Mouse (Mus musculus) hindbrain, embryonic 13.5 days (tissue): ENCODE data around the gene Erc2. TPM values are rescaled to one million over a fixed set of nuclear protein-coding genes. Genes with fewer than 3 reads are reported as not detected.

Experiments used
- ATAC-seq: fragments of 200-750 bp; cut with Nextera tagmentation; 2 replicates; pipeline ENCODE4 v1.8.0; 2017; ENCODE audit warnings: moderate TSS enrichment; ENCODE audit not compliant: low FRiP score
- H3K27ac ChIP-seq: fragments of 300-500 bp; sonication (generic); 2 replicates; pipeline ENCODE4 v1.5.1; 2015; ENCODE audit warnings: inconsistent platforms, mild to moderate bottlenecking, moderate library complexity
- H3K27me3 ChIP-seq: fragments of 300-500 bp; sonication (generic); 2 replicates; pipeline ENCODE4 v1.6.1; 2015; ENCODE audit warnings: mild to moderate bottlenecking, inconsistent platforms
- H3K36me3 ChIP-seq: fragments of 300-500 bp; sonication (generic); 2 replicates; pipeline ENCODE4 v1.6.1; 2015; ENCODE audit warnings: mild to moderate bottlenecking, inconsistent platforms
- H3K4me1 ChIP-seq: fragments of 300-500 bp; sonication (generic); replicated peaks from 2 replicates; pipeline ENCODE4 v1.6.1; 2015; ENCODE audit warnings: inconsistent platforms
- H3K4me2 ChIP-seq: fragments of 300-500 bp; sonication (generic); 2 replicates; pipeline ENCODE4 v1.6.1; 2015; ENCODE audit warnings: inconsistent platforms, mild to moderate bottlenecking, moderate library complexity
- H3K4me3 ChIP-seq: fragments of 300-500 bp; sonication (generic); 2 replicates; pipeline ENCODE4 v1.5.1; 2015; ENCODE audit warnings: mild to moderate bottlenecking, inconsistent platforms
- H3K9ac ChIP-seq: fragments of 300-500 bp; sonication (generic); 2 replicates; pipeline ENCODE4 v1.6.1; 2015; ENCODE audit warnings: mild to moderate bottlenecking, inconsistent platforms
- H3K9me3 ChIP-seq: fragments of 300-500 bp; sonication (generic); 2 replicates; pipeline ENCODE4 v1.6.1; 2016; ENCODE audit warnings: inconsistent platforms
- WGBS: fragments of 180-500 bp; shearing (Covaris S2); methylation state at CpG from one replicate; pipeline ENCODE4 v1.1.7; 2015; 5-methylcytosine and 5-hydroxymethylcytosine counted together
- polyA plus RNA-seq: library from polyadenylated mRNA; unstranded; fragments of >200 nt; fragmentation: Nextera tagmentation; extraction: Ambion mirVana; gene quantifications from 2 replicates; pipeline ENCODE4 v1.2.1, GENCODE M21; 2015

Gene Erc2
- polyA plus RNA-seq, 1 experiment from 2014 or later = 79.8 TPM

- Histone ChIP-seq H3K27ac (no peak overlapping the region), H3K27me3 (no peaks in the 10 kb centered on the region)
- ATAC-seq = no peak
Measured at GRCm38 (mm10) chr14:28192711-28193364, 570.6 kb downstream of the Erc2 start.

DNA sequence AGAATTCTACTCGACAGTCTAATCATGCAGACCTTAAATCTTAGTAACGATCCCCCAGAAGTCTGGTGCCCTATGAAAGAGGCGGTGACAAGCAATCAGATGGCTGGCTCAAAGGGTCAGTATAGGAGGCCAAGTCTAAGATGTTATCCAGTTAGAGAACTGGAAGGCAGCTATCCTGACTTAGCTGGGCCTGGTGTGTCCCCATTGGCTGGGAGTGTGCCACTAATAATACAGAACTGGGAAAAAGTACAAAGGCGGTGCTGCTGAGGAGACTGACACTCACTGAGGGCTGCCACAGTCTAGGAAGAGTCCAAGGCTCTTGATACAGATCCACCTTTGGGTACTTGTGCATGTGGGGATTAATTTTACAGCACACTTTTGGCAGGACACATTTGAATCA lies 581.6 kb downstream of the Erc2 start:
- Histone ChIP-seq H3K27me3 (no peaks in the 10 kb centered on the region), H3K4me3 (no peak overlapping the region), H3K4me1 (no peaks in the 10 kb centered on the region), H3K9me3 (no peaks in the 10 kb centered on the region), H3K9ac (no peak overlapping the region), H3K4me2 (no peak overlapping the region), H3K36me3 (no peaks in the 10 kb centered on the region), H3K27ac (no peak overlapping the region)
- ATAC-seq = no peak
- WGBS = 77% methylated on average over 4 of the region's 4 CpGs

More at GRCm38 (mm10) chr14:28192711-28193364, 570.6 kb downstream of the Erc2 start:
- Histone ChIP-seq H3K4me3 (no peak overlapping the region), H3K9ac (no peak overlapping the region), H3K4me2 (no peak overlapping the region), H3K36me3 (no peaks in the 10 kb centered on the region), H3K4me1 (no peaks in the 10 kb centered on the region), H3K9me3 (no peaks in the 10 kb centered on the region)
- WGBS = 80% methylated on average over 8 of the region's 8 CpGs

- H3K4me2 ChIP-seq = no peak overlapping the region
- no peaks in the 10 kb centered on the region for H3K36me3 ChIP-seq
- no peak overlapping the region for H3K9ac ChIP-seq
- no peak overlapping the region for H3K27ac ChIP-seq
- no peaks in the 10 kb centered on the region for H3K27me3 ChIP-seq
- WGBS = 88% methylated on average over 2 of the region's 2 CpGs
- no peaks in the 10 kb centered on the region for H3K4me1 ChIP-seq
- no peaks in the 10 kb centered on the region for H3K9me3 ChIP-seq
- no peak overlapping the region for H3K4me3 ChIP-seq
- no peak for ATAC-seq
Measured at GRCm38 (mm10) chr14:28206303-28206702, 584.1 kb downstream of the Erc2 start.

- Histone ChIP-seq H3K36me3 (no peaks in the 10 kb centered on the region), H3K4me1 (no peaks in the 10 kb centered on the region), H3K27me3 (no peaks in the 10 kb centered on the region), H3K27ac (no peak overlapping the region), H3K9ac (no peak overlapping the region), H3K4me3 (no peak overlapping the region), H3K9me3 (no peaks in the 10 kb centered on the region), H3K4me2 (no peak overlapping the region)
- ATAC-seq = no peak
- WGBS = 91% methylated on average over 6 of the region's 6 CpGs
Measured at GRCm38 (mm10) chr14:28225550-28225949, 603.3 kb downstream of the Erc2 start.

DNA sequence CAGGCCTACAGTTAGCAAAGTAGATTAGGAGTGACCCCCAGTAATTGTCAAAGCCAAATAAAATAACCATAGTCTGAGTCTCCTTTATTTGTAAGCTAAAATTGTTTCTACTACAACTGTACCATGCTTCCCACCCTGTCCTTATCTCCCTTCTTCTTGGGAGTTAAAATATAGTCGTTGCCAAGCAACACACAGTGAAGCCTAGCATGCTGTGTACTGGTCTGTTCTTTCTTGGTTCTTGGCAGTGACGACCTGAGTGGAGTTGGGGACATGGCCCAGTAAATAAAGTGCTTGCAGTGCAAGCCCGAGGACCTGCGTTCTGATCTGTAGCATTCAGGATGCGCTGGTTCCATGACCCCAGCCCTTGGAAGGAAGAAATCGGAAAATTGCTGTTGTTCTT lies 608.3 kb downstream of the Erc2 start:
- no peak overlapping the region for H3K4me2 ChIP-seq
- no peaks in the 10 kb centered on the region for H3K4me1 ChIP-seq
- no peak for ATAC-seq
- 81% methylated on average over 6 of the region's 6 CpGs for WGBS
- no peaks in the 10 kb centered on the region for H3K9me3 ChIP-seq
- H3K27ac ChIP-seq = no peak overlapping the region
- no peaks in the 10 kb centered on the region for H3K36me3 ChIP-seq
- H3K9ac ChIP-seq = no peak overlapping the region
- no peaks in the 10 kb centered on the region for H3K27me3 ChIP-seq
- no peak overlapping the region for H3K4me3 ChIP-seq

- Histone ChIP-seq H3K4me3 (no peak overlapping the region), H3K27me3 (no peaks in the 10 kb centered on the region), H3K36me3 (no peaks in the 10 kb centered on the region), H3K4me2 (no peak overlapping the region), H3K4me1 (no peaks in the 10 kb centered on the region), H3K9me3 (no peaks in the 10 kb centered on the region), H3K27ac (no peak overlapping the region), H3K9ac (no peak overlapping the region)
- no peak for ATAC-seq
- 32% methylated on average over 2 of the region's 2 CpGs for WGBS
Measured at GRCm38 (mm10) chr14:28231241-28231640, 609.0 kb downstream of the Erc2 start.

- WGBS = 95% methylated on average over 9 of the region's 9 CpGs
- H3K4me2 ChIP-seq = no peak overlapping the region
- no peak overlapping the region for H3K4me3 ChIP-seq
- no peaks in the 10 kb centered on the region for H3K4me1 ChIP-seq
- H3K27ac ChIP-seq = no peak overlapping the region
- no peak for ATAC-seq
- no peak overlapping the region for H3K9ac ChIP-seq
- H3K36me3 ChIP-seq = no peaks in the 10 kb centered on the region
- H3K9me3 ChIP-seq = no peaks in the 10 kb centered on the region
- H3K27me3 ChIP-seq = no peaks in the 10 kb centered on the region
Measured at GRCm38 (mm10) chr14:28238336-28239048, 616.3 kb downstream of the Erc2 start.

GRCm38 (mm10) chr14:28240111-28240510 lies 617.9 kb downstream of the Erc2 start:
- Histone ChIP-seq H3K27ac (no peak overlapping the region), H3K4me2 (no peak overlapping the region), H3K4me1 (no peaks in the 10 kb centered on the region), H3K9ac (no peak overlapping the region), H3K9me3 (no peaks in the 10 kb centered on the region), H3K4me3 (no peak overlapping the region), H3K27me3 (no peaks in the 10 kb centered on the region), H3K36me3 (no peaks in the 10 kb centered on the region)
- ATAC-seq = no peak
- 58% methylated on average over 3 of the region's 3 CpGs for WGBS

DNA sequence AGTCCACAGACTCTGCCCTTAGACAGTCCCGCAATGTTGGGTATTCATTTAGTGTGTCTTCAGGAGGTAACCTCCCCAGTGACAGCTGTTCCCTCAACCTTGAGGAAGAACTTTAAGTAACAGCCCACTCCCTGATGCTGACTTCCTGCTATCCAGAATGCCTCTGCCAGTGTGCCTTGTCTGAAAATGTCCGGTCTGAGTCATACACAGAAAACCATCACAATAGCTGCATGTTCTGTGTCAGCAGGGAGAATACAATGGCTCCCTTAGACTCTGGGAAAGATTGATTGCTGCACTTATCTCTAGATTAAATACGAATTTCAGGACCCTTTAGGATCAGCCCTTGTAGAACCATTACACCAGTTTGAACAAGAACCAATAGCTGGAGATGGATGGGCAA lies 620.5 kb downstream of the Erc2 start:
- Histone ChIP-seq H3K4me2 (no peak overlapping the region), H3K36me3 (no peaks in the 10 kb centered on the region), H3K4me3 (no peak overlapping the region), H3K27ac (no peak overlapping the region), H3K9ac (no peak overlapping the region), H3K4me1 (no peaks in the 10 kb centered on the region), H3K9me3 (no peaks in the 10 kb centered on the region), H3K27me3 (no peaks in the 10 kb centered on the region)
- WGBS = 46% methylated on average over 3 of the region's 3 CpGs
- no peak for ATAC-seq

GRCm38 (mm10) chr14:28243474-28243873 lies 621.2 kb downstream of the Erc2 start:
- Histone ChIP-seq H3K27ac (no peak overlapping the region), H3K9ac (no peak overlapping the region), H3K36me3 (no peaks in the 10 kb centered on the region), H3K4me1 (no peaks in the 10 kb centered on the region), H3K4me3 (no peak overlapping the region), H3K4me2 (no peak overlapping the region), H3K9me3 (no peaks in the 10 kb centered on the region), H3K27me3 (no peaks in the 10 kb centered on the region)
- no peak for ATAC-seq
- 94% methylated on average over 4 of the region's 4 CpGs for WGBS

DNA sequence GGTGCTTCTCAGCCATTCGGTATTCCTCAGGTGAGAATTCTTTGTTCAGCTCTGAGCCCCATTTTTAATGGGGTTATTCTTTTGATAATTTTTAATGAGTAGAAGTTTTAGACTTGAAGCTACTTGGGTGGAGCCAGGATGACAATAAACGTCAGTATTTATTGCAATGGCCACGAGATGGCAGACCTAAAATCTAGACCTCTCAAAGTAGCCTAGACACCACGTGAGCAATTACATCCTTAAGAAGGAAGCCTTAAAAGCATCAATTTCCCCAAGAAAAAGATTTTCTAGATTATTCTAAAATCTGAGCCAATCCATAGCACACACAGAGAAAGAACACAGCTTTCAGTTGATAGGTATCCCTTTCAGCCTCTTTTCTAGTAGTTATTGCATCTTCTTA lies 640.5 kb downstream of the Erc2 start:
- Histone ChIP-seq H3K27me3 (no peaks in the 10 kb centered on the region), H3K4me2 (no peak overlapping the region), H3K4me1 (no peaks in the 10 kb centered on the region), H3K27ac (no peak overlapping the region), H3K9me3 (no peaks in the 10 kb centered on the region), H3K36me3 (no peaks in the 10 kb centered on the region), H3K4me3 (no peak overlapping the region), H3K9ac (no peak overlapping the region)
- no peak for ATAC-seq
- 65% methylated on average over 4 of the region's 4 CpGs for WGBS

- 75% methylated on average over 2 of the region's 2 CpGs for WGBS
- Histone ChIP-seq H3K4me2 (no peak overlapping the region), H3K9ac (no peak overlapping the region), H3K27ac (no peak overlapping the region), H3K27me3 (no peaks in the 10 kb centered on the region), H3K4me1 (no peaks in the 10 kb centered on the region), H3K36me3 (no peaks in the 10 kb centered on the region), H3K4me3 (no peak overlapping the region), H3K9me3 (no peaks in the 10 kb centered on the region)
- no peak for ATAC-seq
Measured at GRCm38 (mm10) chr14:28267367-28267766, 645.1 kb downstream of the Erc2 start.

DNA sequence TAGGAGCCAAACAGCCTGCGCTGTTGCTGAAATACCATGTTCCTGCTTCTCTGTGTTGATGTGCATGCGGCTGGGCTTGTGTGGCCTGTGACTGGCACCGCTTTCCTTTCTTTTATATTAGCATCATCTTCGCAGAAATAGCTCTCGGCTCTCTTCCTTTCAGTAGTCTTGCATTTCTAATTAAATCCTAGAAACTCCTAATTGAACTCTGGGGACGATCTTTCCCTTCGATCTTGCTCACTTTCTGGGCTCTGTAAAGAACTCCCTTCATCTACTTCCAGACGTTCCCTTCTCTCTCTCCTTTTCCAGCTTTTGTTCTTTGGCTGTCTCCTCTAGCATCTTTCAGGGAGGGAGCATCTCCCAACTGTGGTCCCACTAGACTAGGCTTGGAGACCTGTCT lies 649.6 kb downstream of the Erc2 start:
- no peaks in the 10 kb centered on the region for H3K27me3 ChIP-seq
- no peak overlapping the region for H3K9ac ChIP-seq
- no peak overlapping the region for H3K4me3 ChIP-seq
- H3K4me2 ChIP-seq = no peak overlapping the region
- WGBS = 70% methylated on average over 8 of the region's 8 CpGs
- H3K4me1 ChIP-seq = 0 out of 2 replicates have a peak, but pooled peaks cover 3% of the 10 kb centered on the region
- no peaks in the 10 kb centered on the region for H3K36me3 ChIP-seq
- H3K9me3 ChIP-seq = no peaks in the 10 kb centered on the region
- no peak for ATAC-seq
- no peak overlapping the region for H3K27ac ChIP-seq
